Mouse (Mus musculus) heart, adult 2 months (tissue): ENCODE measurements at regions not wholly inside any gene's neighbourhood (a gene's known extent, or its start where the extent isn't known, plus 50 kb on each side); places are given as distances from the start of the nearest gene placed in this dataset.
A peak's percentile ranks its signal among the peaks of the same experiment; 100 is the strongest.

ENCODE experiments used
- CTCF ChIP-seq: fragments of 200-600 bp; IDR thresholded peaks from 2 replicates; pipeline ENCODE4 v1.8.1; 2022; ENCODE audit warnings: antibody characterized with exemption, mild to moderate bottlenecking, moderate library complexity
- EP300 ChIP-seq: fragments of 200-500 bp; IDR thresholded peaks from 2 replicates; pipeline ENCODE4 v1.6.1; 2011; ENCODE audit warnings: low read depth, low read length, control low read depth; ENCODE audit not compliant: insufficient read depth

- no peak for TF ChIP-seq CTCF
- peak; percentile 39; the same call in 1 of the 2 replicates for TF ChIP-seq EP300
Observed at GRCm38 (mm10) chrX:105684433-105684832, 79.6 kb upstream of the Fgf16 start.
